Mouse (Mus musculus): ENCODE measurements around the gene Gcnt2.

GRCm38 (mm10) chr13:41006244-41006643, 146.7 kb downstream of the Gcnt2 start:
- no peak for TF ChIP-seq CTCF (IDR thresholded peaks at IDR 0.05; ENCODE audit: insufficient read depth, low read depth, low read length)
- no peak for TF ChIP-seq POLR2A (IDR thresholded peaks at IDR 0.05; ENCODE audit: insufficient read depth, low read depth, low read length)

Data from olfactory bulb, adult 2 months (tissue).